Mouse (Mus musculus): ENCODE data around the gene Tspoap1. TPM values are rescaled to one million over a fixed set of nuclear protein-coding genes. Genes with fewer than 3 reads are reported as not detected.

Gene Tspoap1
- total and polyA plus RNA-seq, 2 experiments from 2014 or later: 33.2 to 137 TPM

DNA sequence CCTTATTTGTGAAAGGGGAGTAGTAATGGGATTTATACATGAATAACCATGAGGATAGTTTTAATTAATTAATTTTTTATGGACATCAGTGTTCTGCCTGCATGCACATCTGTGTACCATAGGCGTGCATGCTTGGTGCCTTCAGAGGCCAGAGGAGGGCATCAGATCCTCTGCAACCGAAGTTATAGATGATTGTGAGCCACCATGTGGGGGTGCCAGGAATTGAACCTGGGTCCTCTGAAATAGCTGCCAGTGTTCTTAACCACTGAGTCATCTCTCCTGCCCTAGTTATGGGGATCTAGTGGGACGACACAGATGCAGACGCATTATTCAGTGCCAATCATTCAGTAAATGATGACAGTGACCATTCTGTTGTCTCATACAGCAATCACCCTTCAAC lies 37.5 kb upstream of the Tspoap1 start:
- WGBS: 81% methylated on average over 4 of the region's 4 CpGs
- no peak for ATAC-seq

DNA sequence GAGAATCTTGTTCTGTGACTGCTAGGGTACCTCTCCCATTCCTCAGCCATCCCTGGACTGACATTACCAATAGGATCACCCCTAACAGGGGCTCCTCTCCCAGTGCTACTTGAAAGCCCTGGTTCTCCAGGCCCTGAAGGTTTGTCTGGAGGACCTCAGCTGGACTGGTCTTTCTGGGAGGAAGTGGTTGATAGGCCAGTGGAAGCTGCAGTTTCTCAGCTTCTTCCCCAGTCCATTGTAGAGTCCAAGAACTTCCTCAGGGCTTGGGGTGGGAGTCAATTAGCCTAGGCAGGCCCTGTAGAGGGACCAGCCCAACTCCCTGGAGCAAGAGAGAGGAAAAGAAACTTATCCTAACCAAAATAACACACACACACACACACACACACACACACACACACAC lies 34.8 kb upstream of the Tspoap1 start:
- TF ChIP-seq CTCF (IDR thresholded peaks at IDR 0.05; ENCODE audit: low read depth): no peak
- Histone ChIP-seq H3K9ac (replicated peaks; ENCODE audit: low read length) (no peak overlapping the region), H3K27me3 (ENCODE audit: insufficient read depth, low read length) (no peaks in the 10 kb centered on the region), H3K27ac (no peak overlapping the region), H3K4me2 (ENCODE audit: low read depth, low read length) (no peak overlapping the region), H3K4me1 (ENCODE audit: insufficient read depth, low read length) (no peaks in the 10 kb centered on the region), H3K9me3 (ENCODE audit: low read length) (no peaks in the 10 kb centered on the region), H3K4me3 (ENCODE audit: low read length) (no peak overlapping the region), H3K36me3 (ENCODE audit: insufficient read depth, low read length) (no peaks in the 10 kb centered on the region)
- ATAC-seq (no peak), DNase-seq (ENCODE audit: low spot score) (no peak)

More for the DNA sequence above, 37.5 kb upstream of the Tspoap1 start:
- H3K27me3 ChIP-seq (ENCODE audit: insufficient read depth, low read length): no peaks in the 10 kb centered on the region
- no peak for DNase-seq (ENCODE audit: low spot score)
- no peak for TF ChIP-seq CTCF (IDR thresholded peaks at IDR 0.05; ENCODE audit: low read depth)
- no peak overlapping the region for H3K27ac ChIP-seq
- no peak overlapping the region for H3K9ac ChIP-seq (replicated peaks; ENCODE audit: low read length)
- no peaks in the 10 kb centered on the region for H3K9me3 ChIP-seq (ENCODE audit: low read length)
- H3K4me1 ChIP-seq (ENCODE audit: insufficient read depth, low read length): no peaks in the 10 kb centered on the region
- H3K4me3 ChIP-seq (ENCODE audit: low read length): no peak overlapping the region
- H3K4me2 ChIP-seq (ENCODE audit: low read depth, low read length): no peak overlapping the region
- no peaks in the 10 kb centered on the region for H3K36me3 ChIP-seq (ENCODE audit: insufficient read depth, low read length)

DNA sequence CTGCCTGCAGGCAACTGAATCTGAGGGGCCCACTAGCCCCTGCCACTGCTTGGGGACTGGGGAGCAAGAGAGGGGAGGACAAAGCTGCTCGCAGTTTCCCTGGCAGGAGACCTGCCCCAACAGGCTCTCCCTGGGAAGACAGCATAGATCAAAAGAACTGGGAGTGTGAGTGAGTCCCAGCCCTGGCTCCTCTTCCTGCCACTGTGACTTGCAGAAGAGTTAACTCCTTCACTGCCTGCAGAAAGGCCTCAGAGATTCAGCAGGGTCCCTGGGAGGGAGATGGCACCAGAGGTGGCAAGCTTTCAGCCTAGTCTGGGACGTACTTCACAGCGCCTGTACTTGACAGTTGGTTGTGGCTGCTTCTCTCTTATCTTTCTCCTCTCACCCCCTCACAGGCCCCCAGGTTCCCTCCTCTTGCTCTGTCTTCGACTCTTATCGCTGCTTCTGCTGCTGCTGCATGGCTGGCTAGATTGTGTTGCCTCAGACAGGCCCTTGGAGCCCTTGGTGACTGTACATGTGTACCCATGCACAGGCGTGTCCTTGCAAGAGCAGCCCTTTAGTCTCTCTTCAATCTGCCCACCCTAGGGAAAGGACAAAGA lies 34.3 kb upstream of the Tspoap1 start:
- no peak overlapping the region for H3K27ac ChIP-seq
- H3K4me2 ChIP-seq (ENCODE audit: low read depth, low read length): no peak overlapping the region
- no peak overlapping the region for H3K4me3 ChIP-seq (ENCODE audit: low read length)
- no peaks in the 10 kb centered on the region for H3K36me3 ChIP-seq (ENCODE audit: insufficient read depth, low read length)
- no peaks in the 10 kb centered on the region for H3K27me3 ChIP-seq (ENCODE audit: insufficient read depth, low read length)
- H3K4me1 ChIP-seq (ENCODE audit: insufficient read depth, low read length): no peaks in the 10 kb centered on the region
- DNase-seq (ENCODE audit: low spot score) (no peak), ATAC-seq (peak; percentile 70)
- no peak overlapping the region for H3K9ac ChIP-seq (replicated peaks; ENCODE audit: low read length)
- peak; percentile 9; the same call in 1 of the 2 replicates for TF ChIP-seq CTCF (IDR thresholded peaks at IDR 0.05; ENCODE audit: low read depth)
- H3K9me3 ChIP-seq (ENCODE audit: low read length): no peaks in the 10 kb centered on the region
- WGBS: 19% methylated on average over 6 of the region's 6 CpGs

DNA sequence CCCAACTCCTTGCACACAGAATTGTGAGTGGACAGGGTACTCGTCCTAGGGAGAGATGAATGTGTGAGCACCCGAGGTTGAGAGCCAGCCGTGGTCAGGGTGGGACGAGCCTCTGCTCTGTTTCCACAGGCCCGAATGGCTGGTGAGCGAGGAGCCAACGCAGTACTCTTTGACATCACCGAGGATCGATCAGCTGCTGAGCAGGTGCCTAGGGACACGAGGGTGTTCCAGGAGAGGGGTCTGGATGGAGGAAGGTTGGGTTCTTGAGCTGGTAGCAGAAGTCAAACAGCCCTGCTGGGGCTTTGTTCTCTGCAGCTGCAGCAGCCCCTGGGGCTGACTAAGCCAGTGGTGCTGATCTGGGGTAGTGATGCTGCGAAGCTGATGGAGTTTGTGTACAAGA lies 33.3 kb upstream of the Tspoap1 start:
- H3K4me1 ChIP-seq (ENCODE audit: insufficient read depth, low read length): no peaks in the 10 kb centered on the region
- no peaks in the 10 kb centered on the region for H3K36me3 ChIP-seq (ENCODE audit: insufficient read depth, low read length)
- no peak overlapping the region for H3K4me3 ChIP-seq (ENCODE audit: low read length)
- ATAC-seq (no peak), DNase-seq (ENCODE audit: low spot score) (no peak)
- H3K4me2 ChIP-seq (ENCODE audit: low read depth, low read length): no peak overlapping the region
- H3K27ac ChIP-seq: no peak overlapping the region
- H3K9ac ChIP-seq (replicated peaks; ENCODE audit: low read length): no peak overlapping the region
- WGBS: 64% methylated on average over 11 of the region's 11 CpGs
- H3K27me3 ChIP-seq (ENCODE audit: insufficient read depth, low read length): no peaks in the 10 kb centered on the region
- no peak for TF ChIP-seq CTCF (IDR thresholded peaks at IDR 0.05; ENCODE audit: low read depth)
- H3K9me3 ChIP-seq (ENCODE audit: low read length): no peaks in the 10 kb centered on the region

DNA sequence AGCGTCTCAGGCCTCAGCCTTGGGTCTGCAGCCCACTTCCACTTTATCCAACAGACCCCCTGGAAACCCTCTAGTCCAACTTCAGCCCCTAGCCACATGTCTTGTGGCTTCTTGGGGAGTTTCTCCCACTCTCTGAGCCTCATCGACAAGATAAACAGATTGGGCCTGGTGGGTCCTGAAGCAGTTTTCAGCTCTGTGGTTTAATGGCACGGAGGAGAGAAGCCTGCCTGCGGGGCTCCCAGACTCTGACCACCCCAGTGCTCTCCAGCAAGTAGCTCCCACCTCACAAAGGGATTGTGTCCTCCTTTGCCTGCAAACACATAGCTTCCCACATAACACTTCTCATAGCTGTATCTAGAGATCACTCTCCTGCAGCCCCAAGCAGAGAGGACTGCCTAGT lies 32.9 kb upstream of the Tspoap1 start:
- no peaks in the 10 kb centered on the region for H3K9me3 ChIP-seq (ENCODE audit: low read length)
- no peak overlapping the region for H3K27ac ChIP-seq
- H3K9ac ChIP-seq (replicated peaks; ENCODE audit: low read length): no peak overlapping the region
- H3K4me1 ChIP-seq (ENCODE audit: insufficient read depth, low read length): no peaks in the 10 kb centered on the region
- H3K4me3 ChIP-seq (ENCODE audit: low read length): no peak overlapping the region
- H3K27me3 ChIP-seq (ENCODE audit: insufficient read depth, low read length): no peaks in the 10 kb centered on the region
- ATAC-seq (no peak), DNase-seq (ENCODE audit: low spot score) (no peak)
- TF ChIP-seq CTCF (IDR thresholded peaks at IDR 0.05; ENCODE audit: low read depth): no peak
- no peaks in the 10 kb centered on the region for H3K36me3 ChIP-seq (ENCODE audit: insufficient read depth, low read length)
- H3K4me2 ChIP-seq (ENCODE audit: low read depth, low read length): no peak overlapping the region
- 60% methylated on average over 4 of the region's 4 CpGs for WGBS

DNA sequence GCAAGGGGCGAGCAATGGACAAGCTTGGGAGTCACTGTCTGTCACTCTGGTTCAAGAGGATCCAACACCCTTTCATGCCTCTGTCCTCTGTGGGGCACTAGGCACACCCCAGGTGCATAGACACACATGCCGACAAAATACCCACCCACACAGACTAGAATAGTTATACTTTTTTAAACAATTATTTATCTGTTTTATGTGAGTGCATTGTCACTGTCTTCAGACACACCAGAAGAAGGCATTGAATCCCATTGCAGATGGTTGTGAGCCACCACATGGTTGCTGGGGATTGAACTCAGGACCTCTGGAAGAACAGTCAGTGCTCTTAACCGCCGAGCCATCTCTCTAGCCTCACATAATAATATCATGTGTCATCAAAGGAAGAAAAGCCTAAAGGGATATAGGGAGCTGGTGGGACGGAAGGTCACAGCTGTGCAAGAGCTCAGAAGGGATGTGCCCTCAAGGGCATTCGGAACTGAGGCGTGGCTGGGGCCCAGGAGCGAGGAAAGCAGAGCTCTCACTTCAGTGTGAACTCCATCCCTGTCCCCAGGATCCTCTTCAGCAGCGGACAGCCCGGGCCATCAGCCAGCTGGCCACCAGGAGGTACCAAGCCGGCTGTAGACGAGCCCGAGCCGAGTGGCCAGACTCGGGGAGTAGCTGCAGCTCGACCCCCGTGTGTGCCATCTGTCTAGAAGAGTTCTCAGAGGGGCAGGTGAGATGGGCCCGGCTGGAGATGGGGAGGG lies 31.3 kb upstream of the Tspoap1 start:
- H3K27ac ChIP-seq: no peak overlapping the region
- H3K27me3 ChIP-seq (ENCODE audit: insufficient read depth, low read length): no peaks in the 10 kb centered on the region
- no peaks in the 10 kb centered on the region for H3K4me1 ChIP-seq (ENCODE audit: insufficient read depth, low read length)
- 69% methylated on average over 18 of the region's 18 CpGs for WGBS
- no peak overlapping the region for H3K4me2 ChIP-seq (ENCODE audit: low read depth, low read length)
- DNase-seq (ENCODE audit: low spot score) (no peak), ATAC-seq (no peak; the same call in 1 of the 2 replicates)
- H3K36me3 ChIP-seq (ENCODE audit: insufficient read depth, low read length): no peaks in the 10 kb centered on the region
- no peaks in the 10 kb centered on the region for H3K9me3 ChIP-seq (ENCODE audit: low read length)
- no peak overlapping the region for H3K4me3 ChIP-seq (ENCODE audit: low read length)
- H3K9ac ChIP-seq (replicated peaks; ENCODE audit: low read length): no peak overlapping the region
- TF ChIP-seq CTCF (IDR thresholded peaks at IDR 0.05; ENCODE audit: low read depth): no peak

DNA sequence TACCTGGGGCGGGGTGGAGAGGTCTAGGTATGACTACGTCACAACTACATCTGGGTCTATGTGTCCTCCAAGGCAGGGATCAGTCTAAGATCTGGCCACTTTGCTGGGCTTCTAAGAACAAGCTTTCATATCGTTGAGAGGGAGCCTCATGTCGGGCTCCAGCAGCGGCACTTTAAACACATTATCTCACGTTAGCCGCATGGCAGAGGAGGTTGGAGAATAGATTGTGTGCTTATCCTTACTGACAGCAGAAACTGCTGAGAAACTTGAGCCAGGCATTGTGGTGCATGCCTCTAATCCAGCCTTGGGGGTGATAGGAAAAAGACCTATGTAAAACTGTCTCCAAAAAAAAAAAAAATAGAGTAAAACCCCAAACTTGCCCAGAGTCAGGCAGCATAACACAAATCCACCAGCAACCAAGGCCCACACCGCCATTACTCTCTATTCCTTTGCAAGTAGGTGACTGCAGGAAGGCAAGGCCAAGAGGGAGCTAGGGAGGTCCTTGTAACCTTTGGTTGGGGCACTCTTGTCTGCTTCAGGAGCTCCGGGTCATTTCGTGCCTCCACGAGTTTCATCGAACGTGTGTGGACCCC lies 30.7 kb upstream of the Tspoap1 start:
- DNase-seq (ENCODE audit: low spot score) (no peak), ATAC-seq (no peak)
- H3K4me1 ChIP-seq (ENCODE audit: insufficient read depth, low read length): no peaks in the 10 kb centered on the region
- no peaks in the 10 kb centered on the region for H3K9me3 ChIP-seq (ENCODE audit: low read length)
- no peak overlapping the region for H3K9ac ChIP-seq (replicated peaks; ENCODE audit: low read length)
- H3K27ac ChIP-seq: no peak overlapping the region
- 89% methylated on average over 13 of the region's 13 CpGs for WGBS
- no peak for TF ChIP-seq CTCF (IDR thresholded peaks at IDR 0.05; ENCODE audit: low read depth)
- H3K27me3 ChIP-seq (ENCODE audit: insufficient read depth, low read length): no peaks in the 10 kb centered on the region
- H3K4me3 ChIP-seq (ENCODE audit: low read length): no peak overlapping the region
- H3K36me3 ChIP-seq (ENCODE audit: insufficient read depth, low read length): no peaks in the 10 kb centered on the region
- no peak overlapping the region for H3K4me2 ChIP-seq (ENCODE audit: low read depth, low read length)

Data from hindbrain, postnatal 0 days (tissue).